Mouse (Mus musculus): ENCODE data around the gene Slc34a3. TPM values are rescaled to one million over a fixed set of nuclear protein-coding genes. Genes with fewer than 3 reads are reported as not detected.

Slc34a3 gene
- polyA plus RNA-seq, 1 experiment: 0.05 TPM

- Histone ChIP-seq H3K36me3 (ENCODE audit: control insufficient read depth, insufficient read depth, low read length) (peaks cover 12% of the 10 kb centered on the region), H3K4me3 (ENCODE audit: control insufficient read depth, insufficient read depth, low read length) (no peak overlapping the region), H3K27me3 (ENCODE audit: control insufficient read depth, insufficient read depth, low read length) (no peaks in the 10 kb centered on the region), H3K4me1 (replicated peaks; ENCODE audit: control insufficient read depth, insufficient read depth, low read length) (peaks cover 31% of the 10 kb centered on the region), H3K27ac (ENCODE audit: control insufficient read depth, insufficient read depth, low read length) (no peak overlapping the region)
- TF ChIP-seq CTCF (IDR thresholded peaks at IDR 0.05; ENCODE audit: borderline replicate concordance, control insufficient read depth, extremely low read depth, insufficient read depth, low read length, poor library complexity) (no peak), POLR2A (IDR thresholded peaks at IDR 0.05; ENCODE audit: control insufficient read depth, extremely low read depth, insufficient read depth, low read length, poor library complexity) (no peak)
- no peak for DNase-seq
Measured at GRCm38 (mm10) chr2:25267241-25267640, 33.1 kb upstream of the Slc34a3 start.

DNA sequence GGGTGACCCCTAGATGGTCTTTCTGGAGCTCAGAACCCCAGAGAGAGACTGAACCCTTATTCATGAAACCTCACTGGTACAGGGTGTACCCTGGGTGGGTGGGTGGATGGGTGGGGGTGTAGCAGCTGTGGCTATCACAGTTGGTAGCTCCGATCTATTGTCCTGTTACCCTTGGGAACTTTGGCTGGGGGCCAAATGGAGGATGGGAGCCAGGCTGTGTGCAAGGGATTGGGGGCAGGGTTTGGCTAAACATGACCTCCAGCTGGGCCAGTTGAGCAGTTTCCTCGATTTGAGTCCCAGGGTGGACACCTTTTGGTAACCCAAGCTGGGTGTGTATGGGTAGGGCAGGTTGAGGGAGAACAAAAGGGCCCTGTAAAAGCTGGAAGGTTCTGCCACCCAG lies 32.6 kb upstream of the Slc34a3 start:
- H3K27me3 ChIP-seq (ENCODE audit: control insufficient read depth, insufficient read depth, low read length): no peaks in the 10 kb centered on the region
- no peak for DNase-seq
- H3K36me3 ChIP-seq (ENCODE audit: control insufficient read depth, insufficient read depth, low read length): peaks cover 12% of the 10 kb centered on the region
- WGBS: 80% methylated on average over 2 of the region's 2 CpGs
- no peak overlapping the region for H3K27ac ChIP-seq (ENCODE audit: control insufficient read depth, insufficient read depth, low read length)
- no peak overlapping the region for H3K4me3 ChIP-seq (ENCODE audit: control insufficient read depth, insufficient read depth, low read length)
- no peak for TF ChIP-seq POLR2A (IDR thresholded peaks at IDR 0.05; ENCODE audit: control insufficient read depth, extremely low read depth, insufficient read depth, low read length, poor library complexity)
- TF ChIP-seq CTCF (IDR thresholded peaks at IDR 0.05; ENCODE audit: borderline replicate concordance, control insufficient read depth, extremely low read depth, insufficient read depth, low read length, poor library complexity): no peak
- H3K4me1 ChIP-seq (replicated peaks; ENCODE audit: control insufficient read depth, insufficient read depth, low read length): peaks cover 30% of the 10 kb centered on the region

DNA sequence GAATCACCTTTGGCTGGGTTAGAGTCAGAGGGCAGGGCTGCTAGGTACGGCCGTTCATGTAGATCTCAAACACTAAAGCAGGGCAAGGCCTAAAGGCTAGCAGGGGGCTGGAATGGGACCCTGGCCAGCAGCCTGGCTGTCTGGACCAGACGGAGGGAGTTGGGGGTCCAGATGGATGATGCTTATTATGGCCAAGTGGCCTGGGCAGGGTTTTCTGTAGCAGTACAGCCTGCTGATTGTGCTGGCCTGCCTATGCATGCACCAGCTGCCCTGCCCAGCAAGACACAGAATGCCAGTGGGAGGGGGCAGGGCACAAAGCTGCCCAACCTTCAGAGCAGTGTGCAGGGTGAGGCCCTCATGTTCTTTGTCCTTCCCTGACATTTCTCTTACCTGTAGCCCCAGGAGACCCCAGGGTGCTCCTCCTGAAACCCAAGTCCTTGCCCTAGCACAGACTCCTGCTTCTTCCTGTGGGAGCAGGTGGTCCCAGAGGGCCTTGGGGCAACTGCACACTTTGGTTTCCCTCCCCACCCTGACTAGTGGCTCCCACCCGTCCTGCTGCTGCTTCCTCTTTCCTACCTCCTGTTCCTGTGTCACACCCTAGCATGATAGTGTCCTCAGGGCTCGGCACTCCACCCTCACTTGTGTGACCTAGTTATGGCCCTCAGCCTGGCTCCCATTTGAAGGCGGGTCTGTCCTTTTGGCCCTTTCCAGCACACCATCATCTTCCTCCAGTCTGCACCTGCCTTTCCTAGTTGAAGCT lies 31.9 kb upstream of the Slc34a3 start:
- no peak overlapping the region for H3K4me3 ChIP-seq (ENCODE audit: control insufficient read depth, insufficient read depth, low read length)
- 61% methylated on average over 6 of the region's 6 CpGs for WGBS
- TF ChIP-seq CTCF (IDR thresholded peaks at IDR 0.05; ENCODE audit: borderline replicate concordance, control insufficient read depth, extremely low read depth, insufficient read depth, low read length, poor library complexity) (no peak), POLR2A (IDR thresholded peaks at IDR 0.05; ENCODE audit: control insufficient read depth, extremely low read depth, insufficient read depth, low read length, poor library complexity) (no peak)
- peaks cover 24% of the 10 kb centered on the region for H3K4me1 ChIP-seq (replicated peaks; ENCODE audit: control insufficient read depth, insufficient read depth, low read length)
- H3K27ac ChIP-seq (ENCODE audit: control insufficient read depth, insufficient read depth, low read length): no peak overlapping the region
- H3K27me3 ChIP-seq (ENCODE audit: control insufficient read depth, insufficient read depth, low read length): no peaks in the 10 kb centered on the region
- no peak for DNase-seq
- peaks cover 12% of the 10 kb centered on the region for H3K36me3 ChIP-seq (ENCODE audit: control insufficient read depth, insufficient read depth, low read length)

DNA sequence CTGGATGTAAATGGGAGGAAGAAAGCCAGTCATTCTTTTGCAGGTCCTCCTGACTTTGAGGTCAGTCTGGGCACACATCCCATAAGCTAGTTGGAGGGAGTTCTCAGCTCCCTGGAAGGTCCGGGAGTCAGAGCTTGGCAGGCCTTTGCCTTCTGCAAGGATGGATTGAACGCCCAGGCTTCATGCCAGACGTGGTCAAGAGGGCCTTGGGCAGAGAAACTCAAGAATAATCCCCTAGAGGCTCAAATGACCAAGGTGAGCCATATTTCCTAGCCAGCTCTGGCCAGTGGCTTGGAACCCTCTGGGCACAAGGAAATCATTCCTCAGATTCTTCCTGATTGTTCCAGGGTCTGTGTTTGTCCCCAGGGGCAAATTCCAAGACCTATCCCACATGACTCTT lies 30.7 kb upstream of the Slc34a3 start:
- Histone ChIP-seq H3K4me1 (replicated peaks; ENCODE audit: control insufficient read depth, insufficient read depth, low read length) (peaks cover 22% of the 10 kb centered on the region), H3K36me3 (ENCODE audit: control insufficient read depth, insufficient read depth, low read length) (peaks cover under 1% of the 10 kb centered on the region), H3K27me3 (ENCODE audit: control insufficient read depth, insufficient read depth, low read length) (no peaks in the 10 kb centered on the region), H3K27ac (ENCODE audit: control insufficient read depth, insufficient read depth, low read length) (no peak overlapping the region), H3K4me3 (ENCODE audit: control insufficient read depth, insufficient read depth, low read length) (no peak overlapping the region)
- DNase-seq: no peak
- 90% methylated on average over 3 of the region's 3 CpGs for WGBS
- TF ChIP-seq POLR2A (IDR thresholded peaks at IDR 0.05; ENCODE audit: control insufficient read depth, extremely low read depth, insufficient read depth, low read length, poor library complexity): no peak
- no peak for TF ChIP-seq CTCF (IDR thresholded peaks at IDR 0.05; ENCODE audit: borderline replicate concordance, control insufficient read depth, extremely low read depth, insufficient read depth, low read length, poor library complexity)

GRCm38 (mm10) chr2:25264286-25264660 lies 30.1 kb upstream of the Slc34a3 start:
- no peak overlapping the region for H3K4me3 ChIP-seq (ENCODE audit: control insufficient read depth, insufficient read depth, low read length)
- TF ChIP-seq CTCF (IDR thresholded peaks at IDR 0.05; ENCODE audit: borderline replicate concordance, control insufficient read depth, extremely low read depth, insufficient read depth, low read length, poor library complexity) (no peak), POLR2A (IDR thresholded peaks at IDR 0.05; ENCODE audit: control insufficient read depth, extremely low read depth, insufficient read depth, low read length, poor library complexity) (no peak)
- no peak overlapping the region for H3K27ac ChIP-seq (ENCODE audit: control insufficient read depth, insufficient read depth, low read length)
- H3K27me3 ChIP-seq (ENCODE audit: control insufficient read depth, insufficient read depth, low read length): no peaks in the 10 kb centered on the region
- peaks cover 22% of the 10 kb centered on the region for H3K4me1 ChIP-seq (replicated peaks; ENCODE audit: control insufficient read depth, insufficient read depth, low read length)
- no peaks in the 10 kb centered on the region for H3K36me3 ChIP-seq (ENCODE audit: control insufficient read depth, insufficient read depth, low read length)
- DNase-seq: no peak
- 73% methylated on average over 5 of the region's 5 CpGs for WGBS

DNA sequence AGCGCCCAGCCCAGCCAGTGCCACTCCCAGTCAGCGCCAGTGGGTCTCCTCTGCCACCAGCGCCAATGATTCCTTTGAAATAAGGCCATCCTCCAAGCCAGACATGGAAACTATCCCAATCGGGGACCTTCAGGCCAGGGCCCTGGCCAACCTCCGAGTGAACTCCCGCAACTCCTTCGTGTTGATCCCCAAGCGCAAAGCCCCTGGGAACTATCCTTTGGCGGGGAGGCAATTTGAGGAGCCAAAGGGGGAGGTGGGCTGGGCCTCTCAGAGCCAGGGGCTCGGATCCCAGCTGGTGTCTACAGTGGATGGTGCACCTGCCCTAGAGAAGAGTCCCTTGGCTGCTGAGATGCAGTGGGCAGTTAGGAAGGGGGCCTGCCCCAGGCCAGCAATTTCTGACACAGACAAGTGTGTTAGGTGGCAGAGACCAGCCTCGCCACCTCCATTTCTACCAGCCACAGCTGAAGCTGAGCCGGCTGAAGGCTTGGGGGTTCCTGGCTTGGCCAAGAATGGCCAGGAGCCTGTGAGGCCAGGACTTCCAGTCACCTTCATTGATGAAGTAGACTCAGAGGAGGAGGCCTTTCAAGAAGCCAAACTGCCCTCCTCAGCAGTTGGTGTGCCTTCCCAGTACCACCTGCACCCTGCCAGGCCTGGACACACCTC lies 29.6 kb upstream of the Slc34a3 start:
- H3K27ac ChIP-seq (ENCODE audit: control insufficient read depth, insufficient read depth, low read length): no peak overlapping the region
- 48% methylated on average over 12 of the region's 12 CpGs for WGBS

More for the DNA sequence above, 29.6 kb upstream of the Slc34a3 start:
- Histone ChIP-seq H3K36me3 (ENCODE audit: control insufficient read depth, insufficient read depth, low read length) (no peaks in the 10 kb centered on the region), H3K4me3 (ENCODE audit: control insufficient read depth, insufficient read depth, low read length) (peak overlapping the region; percentile 59), H3K27me3 (ENCODE audit: control insufficient read depth, insufficient read depth, low read length) (no peaks in the 10 kb centered on the region), H3K4me1 (replicated peaks; ENCODE audit: control insufficient read depth, insufficient read depth, low read length) (peaks cover 22% of the 10 kb centered on the region)
- TF ChIP-seq POLR2A (IDR thresholded peaks at IDR 0.05; ENCODE audit: control insufficient read depth, extremely low read depth, insufficient read depth, low read length, poor library complexity) (no peak), CTCF (IDR thresholded peaks at IDR 0.05; ENCODE audit: borderline replicate concordance, control insufficient read depth, extremely low read depth, insufficient read depth, low read length, poor library complexity) (no peak)
- DNase-seq: no peak
